Mouse (Mus musculus) kidney, adult 2 months (tissue): ENCODE measurements at regions not wholly inside any gene's neighbourhood (a gene's known extent, or its start where the extent isn't known, plus 50 kb on each side); places are given as distances from the start of the nearest gene placed in this dataset.

ENCODE experiments used
- CTCF ChIP-seq: fragments of 200-500 bp; conservative IDR thresholded peaks from 2 replicates; pipeline ENCODE4 v1.5.1; 2011; ENCODE audit warnings: low read depth, mild to moderate bottlenecking, control low read depth, low read length, moderate library complexity, mixed read lengths; ENCODE audit not compliant: insufficient read depth, insufficient read length
- POLR2A ChIP-seq: fragments of 200-500 bp; IDR thresholded peaks from one replicate; pipeline ENCODE4 v1.6.1; 2011; ENCODE audit warnings: low read depth, low read length, control low read depth

DNA sequence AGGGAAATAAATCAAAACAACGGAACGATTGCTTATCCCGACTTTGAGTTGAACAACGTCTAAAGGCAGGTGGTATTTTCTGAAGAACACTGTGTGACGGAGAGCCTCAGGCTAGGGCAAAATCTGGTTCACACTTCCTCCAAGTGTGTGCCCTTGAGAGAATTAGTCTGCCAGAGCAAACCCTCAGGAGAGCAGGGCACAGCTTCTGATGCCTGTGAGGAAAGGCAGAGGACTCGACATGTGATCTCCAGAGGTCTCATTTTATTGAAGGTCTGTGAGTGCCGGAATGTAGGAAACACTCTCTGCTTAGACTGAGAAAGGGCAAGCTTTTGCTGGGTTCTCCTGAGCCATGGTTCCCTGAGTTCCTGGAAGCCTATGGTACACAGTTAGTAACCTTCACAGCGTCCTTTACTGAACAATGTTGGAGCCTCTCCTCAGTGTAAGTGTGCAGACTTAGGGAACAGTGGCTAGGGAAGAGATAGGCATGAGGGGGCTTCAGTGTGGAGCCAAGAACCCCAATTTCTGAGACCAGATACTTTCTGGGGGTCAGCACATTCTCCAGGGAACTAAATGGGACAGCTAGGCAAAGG, 77.1 kb downstream of the Cd24a start:
- TF ChIP-seq CTCF (no peak), POLR2A (no peak)
